Mouse (Mus musculus) CH12.LX (cell line): ENCODE measurements around the gene Rbm15.

ENCODE experiments used
- CHD1 ChIP-seq: IDR thresholded peaks from 2 replicates; pipeline ENCODE4 v1.6.1; 2012; ENCODE audit warnings: low read depth, low read length, improper control_type of control experiment, inconsistent platforms
- CTCF ChIP-seq, 2 experiments: IDR thresholded peaks in 1 of 2; conservative IDR thresholded peaks in 1 of 2; 2 replicates each; pipeline ENCODE4 v1.5.1; 2011 to 2012; ENCODE audit warnings: low read depth in 2 of 2, low read length in 2 of 2, improper control_type of control experiment in 1 of 2, inconsistent platforms in 1 of 2, mild to moderate bottlenecking in 1 of 2, moderate library complexity in 1 of 2
- JUN ChIP-seq: IDR thresholded peaks from 2 replicates; pipeline ENCODE4 v1.6.1; 2011; ENCODE audit warnings: low read depth, mild to moderate bottlenecking, low read length, improper control_type of control experiment, moderate library complexity; ENCODE audit not compliant: insufficient read depth
- MAFK ChIP-seq: IDR thresholded peaks from 2 replicates; pipeline ENCODE4 v1.6.1; 2011; ENCODE audit warnings: low read length, improper control_type of control experiment; ENCODE audit not compliant: insufficient replicate concordance
- MYC ChIP-seq: IDR thresholded peaks from 2 replicates; pipeline ENCODE4 v1.6.1; 2011; ENCODE audit warnings: low read depth, mild to moderate bottlenecking, improper control_type of control experiment, low read length
- POLR2A ChIP-seq: IDR thresholded peaks from 2 replicates; pipeline ENCODE4 v1.6.1; 2011; ENCODE audit warnings: low read depth, mild to moderate bottlenecking, improper control_type of control experiment, low read length
- POLR2AphosphoS2 ChIP-seq: IDR thresholded peaks from 2 replicates; pipeline ENCODE4 v1.6.1; 2011; ENCODE audit warnings: low read depth, low read length, improper control_type of control experiment
- SMC3 ChIP-seq: IDR thresholded peaks from 2 replicates; pipeline ENCODE4 v1.6.1; 2011; ENCODE audit warnings: low read depth, low read length, improper control_type of control experiment
- TBP ChIP-seq: conservative IDR thresholded peaks from 2 replicates; pipeline ENCODE4 v1.6.1; 2011; ENCODE audit warnings: low read depth, low read length, improper control_type of control experiment
- USF1 ChIP-seq: IDR thresholded peaks from 2 replicates; pipeline ENCODE4 v1.6.1; 2014; ENCODE audit warnings: low read depth, mild to moderate bottlenecking, inconsistent platforms, low read length, improper control_type of control experiment
- USF2 ChIP-seq: conservative IDR thresholded peaks from 2 replicates; pipeline ENCODE4 v1.6.1; 2011; ENCODE audit warnings: low read depth, low read length, improper control_type of control experiment
- ZNF384 ChIP-seq: IDR thresholded peaks from 2 replicates; pipeline ENCODE4 v1.6.1; 2012; ENCODE audit warnings: low read depth, low read length, improper control_type of control experiment, inconsistent platforms

DNA sequence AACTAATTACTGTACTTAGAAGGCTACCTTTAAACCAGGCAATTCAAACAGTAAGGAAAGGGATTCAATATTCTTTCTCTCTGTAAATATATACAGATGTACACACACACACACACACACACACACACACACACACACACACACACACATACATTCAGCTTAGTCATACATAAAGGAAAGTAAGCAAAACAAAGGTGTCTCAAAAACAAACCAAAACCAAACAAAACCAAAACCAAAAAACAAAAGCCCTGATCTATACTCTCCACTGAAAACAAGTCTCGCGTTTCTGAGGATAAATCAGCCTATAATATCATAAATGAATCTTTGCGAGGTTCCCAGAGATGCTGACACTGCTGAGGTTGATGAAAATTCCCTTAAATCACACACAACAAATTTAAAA is 16.1 kb downstream of the Rbm15 start:
- TF ChIP-seq JUN: no peak
- no peak for TF ChIP-seq USF1
- no peak for TF ChIP-seq CTCF (conservative IDR thresholded peaks at IDR 0.05 in 1 of 2, IDR thresholded peaks at IDR 0.05 in 1 of 2; ENCODE audit: low read depth in 2 of 2, low read length in 2 of 2)
- no peak for TF ChIP-seq POLR2AphosphoS2
- TF ChIP-seq USF2: no peak
- no peak for TF ChIP-seq POLR2A
- no peak for TF ChIP-seq CHD1
- TF ChIP-seq TBP: no peak
- TF ChIP-seq MYC: no peak
- TF ChIP-seq MAFK: no peak
- TF ChIP-seq SMC3: no peak
- no peak for TF ChIP-seq ZNF384
